Mouse (Mus musculus) neutrophil, adult 5-6 weeks (primary cell): ENCODE data around the gene Uckl1. TPM values are rescaled to one million over a fixed set of nuclear protein-coding genes. Genes with fewer than 3 reads are reported as not detected.

Source experiments
- ATAC-seq: fragments of 151-379, 151-347 bp; 2 replicates; pipeline ENCODE4 v1.8.0; 2017; ENCODE audit warnings: mild to moderate bottlenecking, moderate TSS enrichment; ENCODE audit not compliant: insufficient number of reproducible peaks, poor library complexity, low FRiP score, severe bottlenecking; ENCODE audit errors: extremely low read depth
- total RNA-seq: library from RNA; stranded (forward); fragments of 200-1000 nt; gene quantifications from 2 replicates; pipeline ENCODE4 v1.2.3, GENCODE M21; 2017

The Uckl1 gene
- total RNA-seq, 1 experiment from 2014 or later, result 143 TPM

GRCm38 (mm10) chr2:181591528-181592085 lies 6.9 kb upstream of the Uckl1 start, which contains the start of gene Prpf6:
TSS of gene Prpf6 (plus strand) at chr2:181591868.
- no peak for ATAC-seq

GRCm38 (mm10) chr2:181590471-181590870 lies 5.8 kb upstream of the Uckl1 start:
- ATAC-seq, result no peak

GRCm38 (mm10) chr2:181589732-181590105 lies 5.0 kb upstream of the Uckl1 start:
- no peak for ATAC-seq

GRCm38 (mm10) chr2:181589011-181589731 lies 4.5 kb upstream of the Uckl1 start:
- no peak for ATAC-seq

- no peak for ATAC-seq
Measured at GRCm38 (mm10) chr2:181588229-181588780, 3.6 kb upstream of the Uckl1 start.

GRCm38 (mm10) chr2:181587796-181588195 lies 3.1 kb upstream of the Uckl1 start:
- no peak for ATAC-seq

GRCm38 (mm10) chr2:181586124-181586523 lies 1.4 kb upstream of the Uckl1 start:
- ATAC-seq, result no peak

GRCm38 (mm10) chr2:181585506-181585905 lies 814 bp upstream of the Uckl1 start:
- no peak for ATAC-seq

GRCm38 (mm10) chr2:181583460-181584257 lies 1.0 kb downstream of the Uckl1 start:
- no peak for ATAC-seq

- ATAC-seq, result no peak
Measured at GRCm38 (mm10) chr2:181582939-181583338, 1.8 kb downstream of the Uckl1 start.

- no peak for ATAC-seq
Measured at GRCm38 (mm10) chr2:181582358-181582757, 2.3 kb downstream of the Uckl1 start.

- peak; percentile 52 for ATAC-seq
Measured at GRCm38 (mm10) chr2:181581402-181582120, 3.1 kb downstream of the Uckl1 start.

GRCm38 (mm10) chr2:181581016-181581401 lies 3.7 kb downstream of the Uckl1 start:
- ATAC-seq, result peak; percentile 90

- ATAC-seq, result no peak
Measured at GRCm38 (mm10) chr2:181580131-181580772, 4.4 kb downstream of the Uckl1 start.

- no peak for ATAC-seq
Measured at GRCm38 (mm10) chr2:181579681-181580080, 5.0 kb downstream of the Uckl1 start.

GRCm38 (mm10) chr2:181578790-181579618 lies 5.7 kb downstream of the Uckl1 start:
- no peak for ATAC-seq

- no peak for ATAC-seq
Measured at GRCm38 (mm10) chr2:181577981-181578581, 6.6 kb downstream of the Uckl1 start.
